Mouse (Mus musculus) brain, embryonic 14.5 days (tissue): ENCODE data around the gene Tnfsf14.

ENCODE experiments used
- CTCF ChIP-seq: fragments of 200-500 bp; IDR thresholded peaks from 2 replicates; pipeline ENCODE4 v1.5.1; 2012; ENCODE audit warnings: inconsistent platforms, mild to moderate bottlenecking, moderate library complexity, borderline replicate concordance; ENCODE audit not compliant: insufficient read depth, insufficient read length; ENCODE audit errors: extremely low read depth
- POLR2A ChIP-seq: fragments of 200-500 bp; IDR thresholded peaks from 2 replicates; pipeline ENCODE4 v1.6.1; 2012; ENCODE audit warnings: mild to moderate bottlenecking, inconsistent platforms, borderline replicate concordance; ENCODE audit not compliant: poor library complexity, insufficient read depth, insufficient read length, severe bottlenecking; ENCODE audit errors: extremely low read depth

- TF ChIP-seq CTCF (peak; percentile 47; the same call in 1 of the 2 replicates), POLR2A (no peak)
Observed at GRCm38 (mm10) chr17:57219884-57220207, 25.9 kb upstream of the Tnfsf14 start.
